Mouse (Mus musculus): ENCODE data around the gene Klhdc3. TPM values are rescaled to one million over a fixed set of nuclear protein-coding genes. Genes with fewer than 3 reads are reported as not detected.

The Klhdc3 gene
- polyA plus RNA-seq, 1 experiment from 2014 or later: 113 TPM

DNA sequence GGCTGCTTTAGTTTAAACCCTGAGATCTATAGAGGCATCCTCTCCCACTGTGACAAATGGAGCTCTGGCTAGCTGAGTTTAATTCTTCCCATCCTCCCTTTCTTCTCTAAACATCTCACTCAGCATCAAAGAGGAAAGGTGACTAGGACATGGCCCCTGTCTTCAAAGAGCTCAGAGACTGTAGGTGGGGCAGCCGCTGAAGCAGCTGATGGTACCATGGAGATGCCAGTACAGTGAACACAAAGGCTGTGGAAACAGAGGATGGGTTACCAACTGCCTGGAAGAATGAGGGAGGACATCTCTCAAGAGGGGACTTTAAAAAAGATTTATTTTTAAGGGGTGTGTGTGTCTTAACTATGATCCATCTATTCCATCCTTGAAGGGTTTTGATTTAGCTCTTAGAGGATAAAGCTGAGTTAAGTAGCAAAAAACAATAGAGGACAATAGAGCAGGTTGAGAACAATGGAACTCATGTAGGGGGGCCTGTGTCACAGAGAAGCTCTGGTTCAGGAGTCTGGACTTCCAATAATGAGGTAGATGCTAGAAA lies 13.9 kb upstream of the Klhdc3 start:
- 94% methylated on average over 1 of the region's 1 CpGs for WGBS
- ATAC-seq (ENCODE audit: low read depth) (no peak), DNase-seq (ENCODE audit: low spot score) (no peak)
- Histone ChIP-seq H3K36me3 (ENCODE audit: control insufficient read depth, insufficient read depth, low read length) (peaks cover 18% of the 10 kb centered on the region; the same call in 1 of the 2 replicates), H3K4me3 (ENCODE audit: low read depth, low read length) (no peak overlapping the region), H3K4me1 (ENCODE audit: control insufficient read depth, insufficient read depth, low read length) (no peaks in the 10 kb centered on the region), H3K9ac (ENCODE audit: low read depth, low read length) (no peak overlapping the region), H3K27ac (replicated peaks; ENCODE audit: low read depth, low read length) (no peak overlapping the region), H3K27me3 (replicated peaks; ENCODE audit: control insufficient read depth, insufficient read depth, low read length) (no peaks in the 10 kb centered on the region), H3K4me2 (ENCODE audit: low read depth, low read length) (no peak overlapping the region), H3K9me3 (ENCODE audit: control insufficient read depth, low read length) (no peaks in the 10 kb centered on the region)

DNA sequence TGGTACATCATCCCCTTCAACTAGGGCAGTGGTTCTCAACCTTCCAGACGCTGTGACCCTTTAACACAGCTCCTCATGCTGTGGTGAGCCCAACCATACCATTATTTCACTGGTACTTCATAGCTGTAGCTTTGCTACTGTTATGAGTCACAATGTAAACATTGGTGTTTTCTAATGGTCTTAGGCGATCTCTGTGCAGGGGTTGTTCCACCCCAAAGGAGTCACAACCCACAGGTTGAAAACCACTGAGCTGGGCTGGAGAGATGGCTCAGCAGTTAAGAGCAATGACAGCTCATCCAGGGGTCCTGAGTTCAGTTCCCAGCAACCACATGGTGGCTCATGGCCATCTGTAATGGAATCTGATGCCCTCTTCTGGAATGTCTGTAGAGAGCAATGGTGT lies 10.7 kb upstream of the Klhdc3 start:
- Histone ChIP-seq H3K4me2 (ENCODE audit: low read depth, low read length) (no peak overlapping the region), H3K4me3 (ENCODE audit: low read depth, low read length) (no peak overlapping the region), H3K4me1 (ENCODE audit: control insufficient read depth, insufficient read depth, low read length) (no peaks in the 10 kb centered on the region), H3K27me3 (replicated peaks; ENCODE audit: control insufficient read depth, insufficient read depth, low read length) (no peaks in the 10 kb centered on the region), H3K9me3 (ENCODE audit: control insufficient read depth, low read length) (no peaks in the 10 kb centered on the region), H3K9ac (ENCODE audit: low read depth, low read length) (no peak overlapping the region), H3K36me3 (ENCODE audit: control insufficient read depth, insufficient read depth, low read length) (peaks cover 24% of the 10 kb centered on the region), H3K27ac (replicated peaks; ENCODE audit: low read depth, low read length) (no peak overlapping the region)
- no peak for DNase-seq (ENCODE audit: low spot score)
- 96% methylated on average over 2 of the region's 2 CpGs for whole genome bisulfite sequencing
- ATAC-seq (ENCODE audit: low read depth): no peak

DNA sequence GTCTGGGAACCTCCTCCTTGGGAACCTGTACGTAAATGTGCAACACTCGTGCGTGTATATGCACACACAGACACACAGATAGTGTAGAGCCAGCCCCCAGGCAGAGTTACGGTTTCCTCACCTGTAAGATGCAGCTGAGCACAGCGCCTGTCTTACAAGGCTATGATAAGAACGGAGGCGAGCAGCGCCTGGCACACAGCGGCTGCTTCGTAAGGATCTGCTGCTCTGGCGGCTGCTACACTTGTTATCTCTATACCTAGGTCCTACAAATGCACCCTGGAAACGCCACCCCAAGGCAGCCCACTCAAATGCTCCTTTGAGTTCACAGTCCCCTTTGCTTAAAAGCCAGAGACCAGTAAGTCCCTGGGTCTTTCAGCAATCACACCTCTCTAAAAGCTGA lies 10.0 kb upstream of the Klhdc3 start:
- no peak for DNase-seq (ENCODE audit: low spot score)
- Histone ChIP-seq H3K27ac (replicated peaks; ENCODE audit: low read depth, low read length) (no peak overlapping the region), H3K9ac (ENCODE audit: low read depth, low read length) (no peak overlapping the region), H3K27me3 (replicated peaks; ENCODE audit: control insufficient read depth, insufficient read depth, low read length) (no peaks in the 10 kb centered on the region), H3K4me1 (ENCODE audit: control insufficient read depth, insufficient read depth, low read length) (no peaks in the 10 kb centered on the region), H3K9me3 (ENCODE audit: control insufficient read depth, low read length) (no peaks in the 10 kb centered on the region), H3K36me3 (ENCODE audit: control insufficient read depth, insufficient read depth, low read length) (peaks cover 32% of the 10 kb centered on the region), H3K4me3 (ENCODE audit: low read depth, low read length) (no peak overlapping the region), H3K4me2 (ENCODE audit: low read depth, low read length) (no peak overlapping the region)
- 95% methylated on average over 12 of the region's 12 CpGs for WGBS
- ATAC-seq (ENCODE audit: low read depth): no peak

DNA sequence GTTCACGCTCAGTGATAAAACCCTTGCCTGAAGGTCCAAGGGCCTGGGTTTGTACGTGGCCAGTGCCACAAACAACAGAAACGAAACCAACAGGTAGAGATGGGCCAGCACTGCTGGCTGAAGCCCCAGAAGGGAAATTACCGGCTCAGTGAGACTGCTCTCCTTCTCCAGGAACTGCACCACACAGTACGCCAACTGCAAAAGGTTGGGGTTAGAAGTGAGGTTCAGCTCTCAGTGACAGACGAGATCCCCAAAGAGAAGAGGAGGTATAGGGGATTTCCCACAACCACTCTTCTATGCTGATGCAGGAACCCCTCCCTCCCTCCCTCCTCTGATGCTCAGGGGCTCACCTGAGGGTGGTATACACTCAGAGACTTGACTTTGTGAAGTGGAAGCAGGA lies 5.2 kb upstream of the Klhdc3 start:
- ATAC-seq (ENCODE audit: low read depth): no peak
- 93% methylated on average over 6 of the region's 6 CpGs for WGBS
- Histone ChIP-seq H3K9me3 (ENCODE audit: control insufficient read depth, low read length) (no peaks in the 10 kb centered on the region), H3K36me3 (ENCODE audit: control insufficient read depth, insufficient read depth, low read length) (peaks cover 63% of the 10 kb centered on the region), H3K4me3 (ENCODE audit: low read depth, low read length) (no peak overlapping the region), H3K27me3 (replicated peaks; ENCODE audit: control insufficient read depth, insufficient read depth, low read length) (no peaks in the 10 kb centered on the region), H3K9ac (ENCODE audit: low read depth, low read length) (no peak overlapping the region), H3K27ac (replicated peaks; ENCODE audit: low read depth, low read length) (no peak overlapping the region), H3K4me1 (ENCODE audit: control insufficient read depth, insufficient read depth, low read length) (peaks cover 7% of the 10 kb centered on the region; the same call in 1 of the 2 replicates), H3K4me2 (ENCODE audit: low read depth, low read length) (no peak overlapping the region)
- no peak for DNase-seq (ENCODE audit: low spot score)

DNA sequence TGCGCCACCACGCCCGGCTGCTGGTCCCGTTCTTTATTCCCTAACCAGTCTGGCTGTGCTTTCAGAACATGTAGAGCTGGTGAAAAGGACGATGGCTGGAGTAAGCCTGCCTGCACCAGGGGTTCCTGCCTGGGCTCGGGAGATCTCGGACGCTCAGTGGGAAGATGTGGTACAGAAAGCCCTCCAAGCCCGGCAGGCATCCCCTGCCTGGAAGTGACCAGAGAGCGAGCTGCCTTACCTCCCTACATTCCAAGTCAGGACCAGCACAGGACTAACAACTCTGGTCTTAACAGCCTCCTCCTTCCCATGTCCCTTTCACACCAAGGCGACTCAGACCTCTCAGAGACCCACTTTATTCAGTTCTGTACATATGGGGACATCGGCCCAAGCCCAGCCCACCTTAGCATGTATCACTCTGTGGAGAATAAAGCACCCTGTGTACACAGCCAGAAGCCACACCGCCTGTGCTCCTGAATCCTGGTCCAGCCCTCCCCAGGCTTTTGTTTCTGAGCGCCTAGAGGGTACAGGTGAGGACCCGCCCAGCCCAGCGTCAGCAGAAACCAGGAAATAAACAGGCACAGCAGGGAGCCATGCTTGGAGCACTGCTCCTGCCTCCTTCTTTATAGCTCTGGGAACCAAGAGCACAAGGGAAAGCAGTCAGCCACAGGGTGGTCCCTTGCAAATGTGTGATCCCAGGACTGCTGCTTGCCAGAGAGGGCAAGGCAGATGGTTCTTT lies 2.1 kb upstream of the Klhdc3 start:
- Histone ChIP-seq H3K27ac (replicated peaks; ENCODE audit: low read depth, low read length) (no peak overlapping the region), H3K9ac (ENCODE audit: low read depth, low read length) (no peak overlapping the region), H3K4me2 (ENCODE audit: low read depth, low read length) (no peak overlapping the region), H3K4me1 (ENCODE audit: control insufficient read depth, insufficient read depth, low read length) (peaks cover 17% of the 10 kb centered on the region), H3K9me3 (ENCODE audit: control insufficient read depth, low read length) (no peaks in the 10 kb centered on the region), H3K27me3 (replicated peaks; ENCODE audit: control insufficient read depth, insufficient read depth, low read length) (no peaks in the 10 kb centered on the region), H3K36me3 (ENCODE audit: control insufficient read depth, insufficient read depth, low read length) (peaks cover 59% of the 10 kb centered on the region), H3K4me3 (ENCODE audit: low read depth, low read length) (no peak overlapping the region)
- DNase-seq (ENCODE audit: low spot score): no peak
- WGBS: 88% methylated on average over 15 of the region's 16 CpGs
- ATAC-seq (ENCODE audit: low read depth): no peak

DNA sequence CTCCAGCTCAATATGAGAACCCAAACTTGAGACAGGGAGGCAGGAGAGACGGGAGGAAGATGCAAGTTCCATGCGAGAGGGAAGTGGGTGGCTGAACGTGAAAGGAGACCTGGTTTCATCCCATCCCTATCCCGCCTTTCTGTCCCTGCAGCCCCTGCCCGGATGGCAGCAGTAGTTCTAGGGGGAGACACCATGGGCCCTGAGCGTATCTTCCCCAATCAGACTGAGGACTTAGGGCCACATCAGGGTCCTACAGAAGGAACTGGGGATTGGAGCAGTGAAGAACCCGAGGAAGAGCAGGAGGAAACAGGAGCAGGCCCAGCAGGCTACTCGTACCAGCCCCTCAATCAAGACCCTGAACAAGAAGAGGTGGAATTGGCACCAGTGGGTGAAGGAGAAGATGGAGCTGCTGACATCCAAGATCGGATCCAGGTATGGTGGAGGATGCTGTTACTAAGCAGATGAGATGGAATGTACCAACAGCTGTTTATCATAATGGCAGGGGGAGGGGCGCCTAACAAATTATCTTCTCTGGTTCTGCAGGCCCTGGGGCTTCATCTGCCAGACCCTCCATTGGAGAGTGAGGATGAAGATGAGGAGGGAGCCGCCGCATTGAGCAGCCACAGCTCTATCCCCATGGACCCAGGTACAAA lies 878 bp upstream of the Klhdc3 start:
- peak overlapping the region; percentile 88 for H3K4me2 ChIP-seq (ENCODE audit: low read depth, low read length)
- no peaks in the 10 kb centered on the region for H3K27me3 ChIP-seq (replicated peaks; ENCODE audit: control insufficient read depth, insufficient read depth, low read length)
- peaks cover 59% of the 10 kb centered on the region for H3K36me3 ChIP-seq (ENCODE audit: control insufficient read depth, insufficient read depth, low read length)
- 17% methylated on average over 12 of the region's 12 CpGs for WGBS
- peak overlapping the region; percentile 78 for H3K9ac ChIP-seq (ENCODE audit: low read depth, low read length)
- ATAC-seq (ENCODE audit: low read depth): no peak
- no peak for DNase-seq (ENCODE audit: low spot score)
- H3K4me1 ChIP-seq (ENCODE audit: control insufficient read depth, insufficient read depth, low read length): peaks cover 17% of the 10 kb centered on the region
- H3K4me3 ChIP-seq (ENCODE audit: low read depth, low read length): peak overlapping the region; percentile 82
- H3K27ac ChIP-seq (replicated peaks; ENCODE audit: low read depth, low read length): peak overlapping the region; percentile 64
- no peaks in the 10 kb centered on the region for H3K9me3 ChIP-seq (ENCODE audit: control insufficient read depth, low read length)

DNA sequence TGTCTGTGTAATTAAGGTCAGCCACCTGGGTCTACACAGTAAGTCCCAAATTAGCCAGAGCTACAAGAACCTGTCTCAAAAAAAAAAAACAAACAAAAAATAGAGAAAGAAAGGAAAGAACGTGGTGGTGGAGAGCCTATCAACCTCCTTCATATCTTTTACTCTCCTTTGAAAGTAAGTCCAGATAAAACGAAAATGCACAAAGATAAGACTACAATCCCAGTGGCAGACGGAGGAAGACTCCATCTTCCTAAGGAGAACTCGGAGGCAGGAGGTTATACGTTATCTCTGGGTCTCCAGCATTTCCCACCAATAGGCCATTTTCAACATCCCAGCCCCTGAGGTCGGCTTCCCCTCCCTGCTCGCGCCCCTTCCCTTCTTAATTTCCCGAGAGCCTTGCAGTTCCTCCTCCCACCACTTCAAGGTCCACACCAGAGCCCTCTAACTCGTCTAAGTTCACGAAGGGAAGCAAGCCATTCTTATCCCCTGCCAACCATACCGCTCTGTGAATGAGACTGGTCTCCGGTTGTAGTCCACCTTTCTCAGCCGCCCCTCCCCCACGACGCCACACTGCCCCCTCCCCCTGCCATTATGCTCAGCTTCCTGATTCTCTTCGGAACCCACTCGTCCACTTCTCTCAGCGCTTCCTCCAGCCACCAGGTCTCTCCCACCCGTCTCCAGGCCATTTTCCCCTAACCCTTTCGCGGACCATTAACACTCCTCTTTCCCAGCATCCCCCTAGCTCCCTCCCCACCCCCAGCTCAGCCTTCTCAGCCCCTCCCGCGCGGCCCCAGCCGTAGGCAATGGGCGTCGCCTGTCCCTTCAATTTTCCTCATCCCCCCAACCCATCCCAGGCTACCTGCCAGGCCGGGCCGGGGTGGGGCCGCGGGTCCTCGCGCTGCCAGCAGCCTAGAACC lies 613 bp downstream of the Klhdc3 start:
- Histone ChIP-seq H3K9me3 (ENCODE audit: control insufficient read depth, low read length) (no peaks in the 10 kb centered on the region), H3K27me3 (replicated peaks; ENCODE audit: control insufficient read depth, insufficient read depth, low read length) (no peaks in the 10 kb centered on the region), H3K4me1 (ENCODE audit: control insufficient read depth, insufficient read depth, low read length) (peaks cover 17% of the 10 kb centered on the region), H3K27ac (replicated peaks; ENCODE audit: low read depth, low read length) (peak overlapping the region; percentile 87), H3K36me3 (ENCODE audit: control insufficient read depth, insufficient read depth, low read length) (peaks cover 59% of the 10 kb centered on the region), H3K4me3 (ENCODE audit: low read depth, low read length) (peak overlapping the region; percentile 82), H3K4me2 (ENCODE audit: low read depth, low read length) (peak overlapping the region; percentile 88), H3K9ac (ENCODE audit: low read depth, low read length) (peak overlapping the region; percentile 78)
- under 1% methylated on average over 34 of the region's 34 CpGs for WGBS
- peak; percentile 24 for ATAC-seq (ENCODE audit: low read depth)
- DNase-seq (ENCODE audit: low spot score): peak; percentile 66

DNA sequence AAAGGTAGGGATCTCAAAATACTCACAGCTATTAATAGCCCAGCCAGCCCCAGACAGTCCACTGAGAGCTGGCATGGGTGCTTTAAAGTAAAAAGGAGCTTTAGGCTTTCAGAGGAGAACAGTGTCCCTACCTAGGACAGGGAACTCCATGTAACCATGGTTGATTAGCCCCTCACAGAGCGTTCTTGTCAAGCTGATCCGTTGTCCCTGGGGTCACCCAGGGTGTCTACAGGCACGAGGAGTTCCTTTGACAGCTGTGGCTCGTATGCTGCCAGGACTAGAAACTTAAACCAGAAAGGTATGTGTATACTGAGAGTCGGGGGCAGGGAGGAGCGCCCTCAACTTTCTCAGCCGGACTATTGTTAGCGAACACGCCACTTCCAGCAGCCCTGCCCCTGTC lies 1.8 kb downstream of the Klhdc3 start:
- Histone ChIP-seq H3K4me1 (ENCODE audit: control insufficient read depth, insufficient read depth, low read length) (peaks cover 23% of the 10 kb centered on the region), H3K36me3 (ENCODE audit: control insufficient read depth, insufficient read depth, low read length) (peaks cover 53% of the 10 kb centered on the region), H3K9ac (ENCODE audit: low read depth, low read length) (peak overlapping the region; percentile 78), H3K27ac (replicated peaks; ENCODE audit: low read depth, low read length) (0 out of 2 replicates have a peak overlapping the region, but pooled peaks have one; percentile 16), H3K9me3 (ENCODE audit: control insufficient read depth, low read length) (no peaks in the 10 kb centered on the region), H3K4me3 (ENCODE audit: low read depth, low read length) (peak overlapping the region; percentile 82), H3K27me3 (replicated peaks; ENCODE audit: control insufficient read depth, insufficient read depth, low read length) (no peaks in the 10 kb centered on the region), H3K4me2 (ENCODE audit: low read depth, low read length) (peak overlapping the region; percentile 88)
- DNase-seq (ENCODE audit: low spot score): peak; percentile 51
- WGBS: 31% methylated on average over 9 of the region's 9 CpGs
- ATAC-seq (ENCODE audit: low read depth): no peak
